Mouse (Mus musculus): ENCODE data around the gene Ddias. TPM values are rescaled to one million over a fixed set of nuclear protein-coding genes. Genes with fewer than 3 reads are reported as not detected.

The Ddias gene
- total RNA-seq, 2 experiments from 2014 or later = 0.57 to 0.73 TPM

Other genes starting within 250 kb of the Ddias start
- 10 to 100 TPM; 17.3 to 19.6 TPM for gene Ankrd42, start 237.1 kb downstream of the Ddias start, total RNA-seq (2021)
- 10 to 100 TPM; 48.0 to 60.6 TPM for gene Pcf11, start 204.3 kb downstream of the Ddias start, total RNA-seq (2021)
- 10 to 100 TPM; 43.2 to 49.1 TPM for gene Rab30, start 132.6 kb downstream of the Ddias start, total RNA-seq (2021)
- 1 to 10 TPM; 7.3 to 9.8 TPM for gene Prcp, start 223 bp upstream of the Ddias start, total RNA-seq (2021)
- gene Fam181b, start 205.6 kb upstream of the Ddias start, total RNA-seq (2021) = 10 to 100 TPM; 22.4 to 22.6 TPM

Measured in layer of hippocampus, postnatal 25 days (tissue).